Mouse (Mus musculus): Measurements from ENCODE around the gene Acsf3.

Acsf3 gene

DNA sequence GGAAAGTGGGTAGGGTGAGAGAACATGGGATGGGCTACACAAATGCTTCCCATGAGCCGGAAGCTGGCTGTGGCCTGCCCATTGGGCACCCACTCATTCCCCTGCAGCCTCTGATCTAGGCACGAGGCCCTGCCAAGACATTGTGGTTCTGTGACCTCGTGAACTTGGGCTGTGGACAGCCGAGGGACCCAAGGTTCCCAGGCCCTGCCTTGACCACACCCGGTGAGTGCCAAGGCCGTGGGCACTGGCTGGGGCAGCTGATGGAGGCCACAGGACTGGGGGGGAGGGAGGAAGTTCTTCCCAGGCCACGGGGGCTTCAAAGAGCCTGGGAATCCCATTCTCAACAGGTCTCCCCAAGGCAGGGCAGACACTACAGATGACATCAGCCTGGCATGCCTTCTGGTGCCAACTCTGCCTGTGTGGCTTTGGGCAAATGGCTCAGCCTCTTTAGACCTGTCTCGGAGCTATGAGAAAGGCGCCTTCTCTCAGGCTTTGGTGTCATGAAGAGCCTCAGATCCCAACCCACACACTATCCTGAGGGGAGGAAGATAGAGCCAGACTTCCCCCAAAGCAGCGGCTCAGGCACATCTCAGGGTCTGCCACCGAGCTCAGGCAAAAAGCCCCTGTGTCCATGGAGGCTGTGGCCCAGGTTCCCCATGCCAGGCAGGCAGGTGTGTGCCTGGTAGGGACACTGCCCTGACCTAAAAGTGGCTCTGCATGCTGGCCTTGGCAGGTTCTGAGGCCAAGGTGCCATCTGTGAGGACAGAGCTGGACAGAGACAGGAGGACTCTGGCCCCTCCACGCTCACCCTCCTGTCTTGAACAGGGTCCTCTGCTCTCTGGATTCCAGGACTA lies 76.6 kb downstream of the Acsf3 start:
- no peak for DNase-seq (ENCODE audit: low spot score in 2 of 2)

DNA sequence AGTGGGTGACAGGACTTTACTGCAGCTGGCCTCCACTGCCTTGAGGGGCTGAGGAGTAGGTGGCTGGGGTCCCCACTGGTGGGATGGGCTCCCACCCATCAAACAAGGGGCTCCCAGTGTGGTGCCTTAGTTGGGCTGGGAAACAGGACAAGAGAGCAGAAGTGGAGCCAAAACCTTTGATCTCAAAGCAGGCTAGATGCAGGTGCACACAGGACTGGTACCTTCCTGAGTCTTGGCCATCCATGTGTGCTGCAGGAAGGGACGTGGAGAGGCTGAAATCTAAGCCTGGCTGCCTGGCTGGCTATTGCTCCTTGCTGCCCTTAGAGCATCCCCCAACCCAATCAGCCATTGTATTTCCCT lies 77.2 kb downstream of the Acsf3 start:
- DNase-seq (ENCODE audit: low spot score in 2 of 2): no peak

DNA sequence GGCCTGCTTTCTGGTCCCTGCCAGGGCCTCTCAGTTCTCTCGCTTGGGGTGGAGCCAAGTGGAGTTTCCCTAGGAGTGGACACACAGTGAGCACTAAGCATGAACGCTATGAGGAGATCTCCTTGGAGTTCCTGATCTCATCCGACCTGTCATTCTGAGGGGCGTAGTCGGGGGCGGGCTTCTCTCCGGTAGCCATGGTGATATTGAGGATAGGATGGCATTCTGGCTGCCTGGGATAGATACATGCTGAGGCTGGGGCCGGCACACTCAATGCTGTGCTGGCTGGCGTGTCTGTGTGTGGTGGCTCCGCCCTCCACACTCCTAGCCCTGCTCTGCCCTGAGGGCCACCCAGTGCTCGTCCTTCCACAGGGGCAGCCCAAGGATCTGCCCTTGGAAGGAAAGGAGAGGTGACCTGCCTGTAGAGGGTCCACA lies 78.1 kb downstream of the Acsf3 start:
- DNase-seq (ENCODE audit: low spot score in 2 of 2): no peak

DNA sequence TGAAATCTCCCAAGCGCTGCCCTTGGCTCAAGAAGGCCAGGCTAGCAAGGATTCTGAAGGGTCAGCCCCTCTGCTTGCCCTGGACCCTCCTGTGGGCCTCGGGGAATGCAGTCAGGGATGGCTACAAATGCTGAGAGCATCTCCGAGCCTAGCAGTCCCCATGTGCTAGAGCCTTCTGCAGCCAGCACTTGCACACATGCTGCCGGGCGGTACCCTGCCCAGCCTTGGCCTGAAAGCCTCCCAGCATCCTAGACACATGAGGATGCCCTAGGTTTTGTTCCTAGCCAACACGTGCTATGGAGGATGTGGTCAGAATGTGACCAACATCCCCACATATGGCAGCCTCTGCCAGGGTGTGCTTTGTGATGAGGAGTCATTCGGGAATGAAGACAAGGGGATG lies 79.1 kb downstream of the Acsf3 start:
- DNase-seq (ENCODE audit: low spot score in 2 of 2): no peak

DNA sequence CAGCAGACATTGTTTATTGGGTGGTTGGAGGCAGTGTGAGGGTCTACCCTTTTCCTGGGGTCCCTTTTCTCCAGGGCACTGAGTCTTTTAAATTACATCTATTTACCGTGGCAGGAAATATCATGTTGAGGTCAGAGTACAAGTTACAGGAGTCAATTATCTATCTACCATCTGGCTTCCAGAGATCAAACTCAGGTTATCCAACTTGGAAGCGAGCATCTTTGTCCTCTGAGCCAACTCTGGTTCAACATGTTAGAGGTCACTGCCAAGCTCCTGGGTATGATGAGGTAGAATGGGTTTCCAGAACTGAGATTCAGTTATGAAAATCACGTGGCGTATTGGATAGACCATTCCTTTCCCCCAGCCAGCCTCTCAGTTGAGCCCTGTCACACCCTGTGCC lies 79.8 kb downstream of the Acsf3 start:
- DNase-seq (ENCODE audit: low spot score in 2 of 2): no peak

DNA sequence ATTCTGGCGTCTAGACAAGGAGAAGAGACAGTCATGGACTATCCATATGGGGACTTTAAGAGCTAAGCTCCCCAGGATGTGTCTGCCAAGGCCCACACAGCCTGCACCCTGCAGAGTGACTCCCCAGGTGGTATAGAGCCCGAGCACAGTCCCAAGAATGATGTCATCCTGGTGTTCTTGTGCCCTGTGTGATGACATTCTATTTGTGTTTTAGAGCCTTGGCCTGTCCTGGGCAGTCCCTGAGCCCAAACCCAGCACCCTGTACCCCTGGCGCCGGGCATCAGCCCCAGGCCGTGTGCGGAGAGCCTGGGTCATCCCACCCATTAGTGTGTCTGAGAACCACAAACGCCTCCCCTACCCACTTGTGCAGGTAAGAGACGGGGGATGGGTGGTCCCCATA lies 81.0 kb downstream of the Acsf3 start:
- DNase-seq (ENCODE audit: low spot score in 2 of 2): no peak

DNA sequence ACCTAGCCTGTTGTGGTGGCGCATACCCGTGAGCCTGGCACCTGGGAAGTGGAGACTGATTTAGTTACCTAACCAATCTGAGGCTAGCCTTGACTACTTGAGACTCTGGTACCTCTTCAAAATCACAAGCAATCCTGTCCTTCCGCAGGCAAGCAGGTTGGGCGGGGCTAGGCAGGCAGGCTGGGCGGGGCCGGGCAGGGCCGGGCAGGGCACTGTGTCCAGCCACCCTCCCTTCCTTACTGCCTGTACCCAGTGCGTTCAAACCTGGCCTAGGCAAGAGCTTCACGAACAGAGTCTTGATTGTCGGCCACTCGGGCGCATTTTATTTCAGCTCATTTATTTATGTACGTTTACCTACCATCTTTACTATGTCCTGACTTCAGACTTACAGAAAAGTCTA lies 84.6 kb downstream of the Acsf3 start:
- DNase-seq (ENCODE audit: low spot score in 2 of 2): no peak

DNA sequence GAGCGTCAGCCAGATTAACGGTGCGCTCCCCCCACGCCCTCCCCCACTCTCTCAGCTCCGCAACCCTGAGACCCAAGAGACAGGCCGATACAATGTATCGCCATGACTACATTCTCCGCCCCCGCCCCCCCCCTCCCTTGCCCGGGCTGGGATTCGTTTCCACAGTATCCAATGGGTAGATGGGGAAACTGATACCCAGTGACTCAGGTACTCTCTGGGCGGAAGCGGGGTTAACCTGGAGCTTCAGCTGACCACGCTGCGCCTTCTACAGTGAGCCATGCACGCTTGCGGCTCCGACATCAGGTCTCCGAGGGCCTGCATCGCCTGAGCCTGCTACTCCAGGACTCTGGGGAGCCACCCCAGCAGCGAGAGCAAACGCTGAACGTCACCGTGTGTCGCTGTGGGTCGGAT lies 89.4 kb downstream of the Acsf3 start:
- DNase-seq (ENCODE audit: low spot score in 2 of 2): no peak

DNA sequence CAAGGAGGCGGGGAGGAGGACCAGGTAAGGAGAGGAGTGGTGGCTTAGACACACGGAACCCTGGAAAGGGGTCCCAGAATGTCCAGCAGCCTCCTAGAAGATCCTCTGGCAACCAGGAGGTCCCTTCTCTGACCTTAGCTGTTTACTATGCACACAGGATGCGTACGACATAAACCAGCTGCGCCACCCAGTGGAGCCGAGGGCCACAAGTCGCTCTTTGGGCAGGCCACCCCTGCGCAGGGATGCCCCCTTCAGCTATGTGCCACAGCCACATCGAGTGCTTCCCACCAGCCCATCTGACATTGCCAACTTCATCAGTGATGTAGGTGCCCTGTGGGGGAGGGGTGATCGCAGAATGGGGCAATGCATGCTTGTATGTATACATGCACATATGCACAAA lies 90.2 kb downstream of the Acsf3 start:
- DNase-seq (ENCODE audit: low spot score in 2 of 2): peak in 1 of 2 experiments; percentile 25

DNA sequence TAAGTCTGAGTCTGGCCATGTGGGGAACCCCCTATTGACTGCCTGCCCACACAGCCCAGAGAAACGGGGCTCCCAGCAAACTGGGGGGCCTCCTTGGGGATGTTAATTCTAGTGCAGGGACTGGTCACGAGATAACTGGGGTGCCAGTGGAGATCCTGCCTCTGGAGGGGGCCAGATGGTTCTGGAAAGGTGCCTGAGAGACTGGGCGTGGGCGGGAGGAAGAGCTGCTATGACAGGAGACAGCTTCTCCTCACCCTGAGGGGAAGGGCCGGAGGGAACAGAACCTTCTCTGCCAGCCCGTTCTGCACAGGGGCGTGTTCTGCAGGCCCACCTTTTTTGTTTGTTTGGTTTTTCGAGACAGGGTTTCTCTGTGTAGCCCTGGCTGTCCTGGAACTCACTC lies 90.9 kb downstream of the Acsf3 start:
- DNase-seq (ENCODE audit: low spot score in 2 of 2): no peak

All from spleen, postnatal 36 days (tissue).